Mouse (Mus musculus) hindbrain, embryonic 13.5 days (tissue): ENCODE data around the gene Cep104. TPM values are rescaled to one million over a fixed set of nuclear protein-coding genes. Genes with fewer than 3 reads are reported as not detected.
A peak's percentile ranks its signal among the peaks of the same experiment; 100 is the strongest.

ENCODE experiments used
- ATAC-seq: fragments of 200-750 bp; cut with Nextera tagmentation; 2 replicates; pipeline ENCODE4 v1.8.0; 2017; ENCODE audit warnings: moderate TSS enrichment; ENCODE audit not compliant: low FRiP score
- H3K27ac ChIP-seq: fragments of 300-500 bp; sonication (generic); 2 replicates; pipeline ENCODE4 v1.5.1; 2015; ENCODE audit warnings: inconsistent platforms, mild to moderate bottlenecking, moderate library complexity
- H3K27me3 ChIP-seq: fragments of 300-500 bp; sonication (generic); 2 replicates; pipeline ENCODE4 v1.6.1; 2015; ENCODE audit warnings: mild to moderate bottlenecking, inconsistent platforms
- H3K36me3 ChIP-seq: fragments of 300-500 bp; sonication (generic); 2 replicates; pipeline ENCODE4 v1.6.1; 2015; ENCODE audit warnings: mild to moderate bottlenecking, inconsistent platforms
- H3K4me1 ChIP-seq: fragments of 300-500 bp; sonication (generic); replicated peaks from 2 replicates; pipeline ENCODE4 v1.6.1; 2015; ENCODE audit warnings: inconsistent platforms
- H3K4me2 ChIP-seq: fragments of 300-500 bp; sonication (generic); 2 replicates; pipeline ENCODE4 v1.6.1; 2015; ENCODE audit warnings: inconsistent platforms, mild to moderate bottlenecking, moderate library complexity
- H3K4me3 ChIP-seq: fragments of 300-500 bp; sonication (generic); 2 replicates; pipeline ENCODE4 v1.5.1; 2015; ENCODE audit warnings: mild to moderate bottlenecking, inconsistent platforms
- H3K9ac ChIP-seq: fragments of 300-500 bp; sonication (generic); 2 replicates; pipeline ENCODE4 v1.6.1; 2015; ENCODE audit warnings: mild to moderate bottlenecking, inconsistent platforms
- H3K9me3 ChIP-seq: fragments of 300-500 bp; sonication (generic); 2 replicates; pipeline ENCODE4 v1.6.1; 2016; ENCODE audit warnings: inconsistent platforms
- WGBS: fragments of 180-500 bp; shearing (Covaris S2); methylation state at CpG from one replicate; pipeline ENCODE4 v1.1.7; 2015; 5-methylcytosine and 5-hydroxymethylcytosine counted together
- polyA plus RNA-seq: library from polyadenylated mRNA; unstranded; fragments of >200 nt; fragmentation: Nextera tagmentation; extraction: Ambion mirVana; gene quantifications from 2 replicates; pipeline ENCODE4 v1.2.1, GENCODE M21; 2015

The Cep104 gene
- polyA plus RNA-seq, result 16.1 and 19.9 TPM in 2 replicates

DNA sequence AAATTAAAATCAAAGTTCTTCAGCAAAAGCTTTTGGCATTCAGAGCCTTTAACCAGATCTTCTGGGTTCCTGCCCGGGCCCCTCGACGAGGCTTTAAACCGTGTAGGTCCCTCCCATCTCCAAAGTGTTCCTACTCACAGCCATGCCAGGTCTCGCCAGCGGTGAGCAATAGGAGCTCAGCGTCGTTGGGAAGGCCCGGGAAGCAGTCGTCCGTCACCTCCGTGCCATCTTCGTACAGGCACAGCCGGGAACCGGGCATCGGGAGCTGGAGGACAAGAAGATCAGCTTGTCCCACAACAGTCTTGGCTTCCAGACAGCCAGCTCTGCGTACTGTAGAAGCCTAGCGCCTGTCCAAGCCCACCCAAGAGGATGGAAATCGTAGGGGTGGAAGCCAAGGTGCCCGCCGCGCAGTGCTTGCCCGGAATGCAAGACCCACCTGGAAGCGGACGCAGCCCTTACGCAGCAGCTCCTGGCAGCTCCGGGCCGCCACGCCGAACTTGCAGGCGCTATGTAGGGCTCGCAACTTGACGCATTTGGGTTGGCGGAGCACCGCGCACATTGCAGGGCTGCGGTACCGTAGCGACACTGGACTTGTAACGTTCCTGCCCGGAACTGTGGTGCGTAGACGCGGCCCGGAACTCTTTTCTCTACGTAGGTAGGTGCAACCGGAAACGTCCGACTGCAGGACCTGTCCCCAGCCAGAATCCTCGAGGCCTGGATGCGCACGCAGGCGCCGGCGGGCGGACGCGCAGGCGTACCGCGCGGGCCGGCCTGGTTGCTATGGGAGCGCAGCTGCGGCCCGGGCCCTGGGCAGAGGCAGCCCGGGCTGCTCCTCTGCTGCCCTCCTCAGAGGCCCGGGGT lies at the start of gene Cep104, which contains the start of gene Dffb:
TSS of gene Cep104 (plus strand) at position 764 of the 861 bp plus-strand sequence.
TSS of gene Dffb (minus strand) at position 696 of the 861 bp plus-strand sequence.
- H3K9ac ChIP-seq, result peak within 1 kb of the TSS; percentile 95
- peak within 1 kb of the TSS; percentile 91 for H3K4me2 ChIP-seq
- WGBS, result 1% methylated on average over 68 of the region's 68 CpGs
- peaks cover 46% of the 10 kb centered on the region for H3K4me1 ChIP-seq
- H3K27ac ChIP-seq, result peak within 1 kb of the TSS; percentile 85
- H3K36me3 ChIP-seq, result peaks cover 34% of the 10 kb centered on the region
- ATAC-seq, result peak; percentile 97
- H3K27me3 ChIP-seq, result no peaks in the 10 kb centered on the region
- H3K9me3 ChIP-seq, result no peaks in the 10 kb centered on the region
- H3K4me3 ChIP-seq, result peak within 1 kb of the TSS; percentile 97

DNA sequence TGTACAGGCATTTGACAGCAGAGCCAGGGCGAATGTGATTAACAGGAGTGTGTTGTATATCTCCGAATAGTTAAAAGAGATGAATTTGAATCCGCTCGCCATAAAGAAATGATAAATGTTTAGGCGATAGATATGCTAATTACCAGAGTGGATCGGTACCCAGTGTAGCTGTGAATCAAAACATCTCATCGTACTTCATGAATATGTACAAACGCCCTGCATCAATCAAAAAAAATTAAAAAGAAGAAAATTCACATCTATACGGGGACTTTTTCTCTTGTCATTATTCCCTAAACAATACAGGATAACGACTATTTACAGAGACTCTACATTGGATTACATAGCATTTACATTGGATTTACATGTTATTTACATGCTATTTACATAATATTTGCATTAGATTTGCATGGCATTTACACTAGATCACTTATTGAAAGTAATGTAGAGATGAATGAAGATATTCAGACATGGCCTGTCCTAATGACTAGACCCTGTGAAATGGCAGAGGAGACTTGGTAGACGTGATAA lies 46.2 kb upstream of the Cep104 start:
- peaks cover 2% of the 10 kb centered on the region; the same call in 1 of the 2 replicates for H3K27me3 ChIP-seq
- no peak overlapping the region for H3K27ac ChIP-seq
- 43% methylated on average over 11 of the region's 11 CpGs for WGBS
- H3K4me1 ChIP-seq, result peaks cover 12% of the 10 kb centered on the region
- H3K9me3 ChIP-seq, result no peaks in the 10 kb centered on the region
- ATAC-seq, result no peak
- no peak overlapping the region for H3K4me3 ChIP-seq
- no peak overlapping the region for H3K9ac ChIP-seq
- no peak overlapping the region for H3K4me2 ChIP-seq
- no peaks in the 10 kb centered on the region for H3K36me3 ChIP-seq

DNA sequence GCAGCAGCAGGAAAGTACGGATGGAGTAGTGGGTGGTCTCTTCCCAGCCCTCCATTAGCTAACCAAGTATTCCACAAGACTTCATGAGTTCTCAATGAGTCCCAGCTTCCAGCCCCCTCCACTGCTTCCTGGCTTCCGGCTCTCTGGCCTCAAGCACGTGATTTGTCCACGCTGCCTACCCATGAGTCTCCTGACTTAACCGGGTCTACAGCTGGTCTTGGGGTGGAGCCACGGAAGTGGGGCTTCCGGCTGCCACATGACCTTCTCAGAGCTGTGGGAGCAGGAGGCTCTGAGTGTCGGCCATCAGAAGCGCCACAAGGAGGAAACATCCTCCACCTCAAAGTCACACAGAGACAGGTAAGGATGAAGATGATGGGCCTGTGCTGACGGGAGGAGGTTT lies 45.6 kb upstream of the Cep104 start:
- Histone ChIP-seq H3K27ac (peak overlapping the region; percentile 15; the same call in 1 of the 2 replicates), H3K4me2 (no peak overlapping the region), H3K4me1 (peaks cover 12% of the 10 kb centered on the region), H3K9ac (no peak overlapping the region), H3K36me3 (no peaks in the 10 kb centered on the region), H3K9me3 (no peaks in the 10 kb centered on the region), H3K4me3 (no peak overlapping the region), H3K27me3 (no peaks in the 10 kb centered on the region; the same call in 1 of the 2 replicates)
- WGBS, result 63% methylated on average over 10 of the region's 10 CpGs
- no peak for ATAC-seq

DNA sequence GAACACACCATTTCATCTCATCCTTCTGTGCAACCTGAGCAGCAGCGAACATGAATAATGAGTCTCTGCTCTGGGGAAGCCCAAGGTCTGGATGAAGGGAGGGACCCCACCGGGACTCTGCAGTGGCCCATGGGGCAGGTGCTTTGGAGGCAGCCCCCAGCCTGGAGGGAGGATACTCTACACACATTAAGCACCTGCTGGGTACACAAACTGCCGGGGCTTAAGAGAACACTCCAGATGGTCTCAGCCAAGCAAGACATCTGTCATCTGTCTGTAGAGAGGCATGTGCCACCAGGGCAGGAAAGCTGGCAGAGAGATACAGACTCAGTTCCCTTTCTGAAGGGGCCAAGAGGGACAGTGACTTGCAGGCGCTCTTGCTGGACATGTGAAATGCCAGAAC lies 45.1 kb upstream of the Cep104 start:
- ATAC-seq, result peak; percentile 28; the same call in 1 of the 2 replicates
- 56% methylated on average over 4 of the region's 4 CpGs for WGBS
- Histone ChIP-seq H3K27ac (no peak overlapping the region), H3K27me3 (no peaks in the 10 kb centered on the region; the same call in 1 of the 2 replicates), H3K9ac (no peak overlapping the region), H3K4me3 (no peak overlapping the region), H3K9me3 (no peaks in the 10 kb centered on the region), H3K36me3 (no peaks in the 10 kb centered on the region), H3K4me2 (no peak overlapping the region), H3K4me1 (peaks cover 12% of the 10 kb centered on the region)

DNA sequence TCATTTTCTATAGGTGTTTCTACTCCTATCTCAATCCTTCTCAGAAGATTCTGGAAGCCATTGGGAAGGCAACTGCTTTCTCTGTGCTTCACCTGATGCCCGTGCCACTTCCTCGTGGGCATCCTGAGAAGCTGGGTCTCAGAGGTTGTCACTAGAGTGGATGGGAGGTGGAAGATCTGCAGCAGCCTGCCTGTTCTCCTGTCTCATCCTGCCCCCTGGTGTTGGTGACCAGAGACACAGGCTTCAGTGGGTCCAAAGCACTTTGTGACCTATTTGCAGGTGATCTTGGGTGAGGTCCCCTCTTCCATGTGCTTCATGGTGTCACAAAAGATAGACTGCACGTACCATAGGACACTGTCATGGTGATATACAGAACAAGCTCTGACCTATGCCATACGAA lies 31.8 kb upstream of the Cep104 start:
- Histone ChIP-seq H3K4me1 (peaks cover 19% of the 10 kb centered on the region), H3K27ac (no peak overlapping the region), H3K4me2 (no peak overlapping the region), H3K36me3 (no peaks in the 10 kb centered on the region), H3K9ac (no peak overlapping the region), H3K9me3 (no peaks in the 10 kb centered on the region), H3K4me3 (no peak overlapping the region), H3K27me3 (peaks cover 28% of the 10 kb centered on the region; the same call in 1 of the 2 replicates)
- WGBS, result 62% methylated on average over 4 of the region's 4 CpGs
- ATAC-seq, result no peak

DNA sequence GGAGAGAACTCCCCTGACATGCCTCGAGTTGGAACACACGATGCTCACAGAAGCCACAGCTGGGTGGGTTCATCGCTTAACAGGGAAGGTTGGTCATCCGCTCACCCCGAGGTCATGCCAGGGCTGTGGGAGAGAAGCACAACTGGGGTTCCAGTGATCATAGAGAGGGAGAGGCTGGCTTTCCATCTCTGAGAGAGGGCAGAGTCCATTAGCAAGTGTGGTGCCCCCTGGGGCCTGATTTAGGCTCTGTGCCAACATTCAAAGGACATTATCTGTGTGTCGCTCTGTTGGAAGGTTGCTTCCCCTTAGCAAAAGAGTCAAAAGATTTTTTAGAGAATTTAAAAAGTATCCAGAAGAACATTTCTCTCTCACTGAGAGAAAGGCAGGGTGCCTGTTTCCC lies 30.7 kb upstream of the Cep104 start:
- Histone ChIP-seq H3K9me3 (no peaks in the 10 kb centered on the region), H3K4me1 (peaks cover 19% of the 10 kb centered on the region), H3K36me3 (no peaks in the 10 kb centered on the region), H3K4me3 (no peak overlapping the region), H3K27ac (no peak overlapping the region), H3K4me2 (no peak overlapping the region), H3K27me3 (peaks cover 32% of the 10 kb centered on the region; the same call in 1 of the 2 replicates), H3K9ac (peak overlapping the region; percentile 29; the same call in 1 of the 2 replicates)
- WGBS, result 43% methylated on average over 6 of the region's 6 CpGs
- ATAC-seq, result no peak

DNA sequence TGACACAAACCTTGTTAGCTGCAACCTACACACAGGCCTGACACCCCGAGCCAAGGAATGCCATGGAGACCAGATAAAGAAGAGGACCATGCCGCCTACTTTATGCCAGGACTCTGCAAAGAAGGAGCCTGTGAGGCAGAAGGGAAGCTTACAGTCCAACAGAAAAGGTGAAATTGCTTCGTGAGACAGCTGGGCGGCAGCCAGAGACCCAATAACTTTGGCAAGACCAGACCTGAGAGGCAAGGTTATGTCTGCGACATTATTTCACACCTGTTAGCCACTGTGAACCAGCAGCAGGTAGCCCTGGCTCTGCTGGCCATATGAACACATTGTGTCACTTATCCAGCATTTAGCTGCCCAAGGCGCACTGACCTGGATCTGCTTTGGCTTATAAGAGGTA lies 29.3 kb upstream of the Cep104 start:
- Histone ChIP-seq H3K27me3 (peaks cover 27% of the 10 kb centered on the region; the same call in 1 of the 2 replicates), H3K9ac (no peak overlapping the region), H3K4me2 (no peak overlapping the region), H3K9me3 (no peaks in the 10 kb centered on the region), H3K36me3 (no peaks in the 10 kb centered on the region), H3K4me3 (no peak overlapping the region), H3K4me1 (peaks cover 19% of the 10 kb centered on the region), H3K27ac (no peak overlapping the region)
- 85% methylated on average over 6 of the region's 6 CpGs for WGBS
- no peak for ATAC-seq

DNA sequence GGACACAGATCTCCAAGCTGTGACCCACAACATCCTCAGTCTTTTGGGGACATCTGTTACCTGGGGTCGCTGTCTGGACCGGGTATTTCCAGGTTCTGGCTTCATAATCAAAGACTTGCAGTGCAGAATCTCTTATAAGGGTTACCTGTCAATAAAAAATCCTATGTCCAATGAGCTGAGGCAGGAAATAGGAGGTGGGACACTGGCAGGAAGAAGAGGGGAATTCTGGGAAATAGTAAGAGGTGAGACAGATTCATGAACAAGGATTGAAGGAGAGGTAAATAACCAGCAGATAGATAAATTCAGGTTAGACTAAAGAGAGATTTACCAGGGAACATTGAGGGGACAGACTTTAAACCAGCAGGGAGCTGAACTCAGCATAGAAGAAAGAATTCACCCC lies 24.6 kb upstream of the Cep104 start:
- Histone ChIP-seq H3K27ac (no peak overlapping the region), H3K4me3 (no peak overlapping the region), H3K9me3 (no peaks in the 10 kb centered on the region), H3K4me1 (peaks cover 13% of the 10 kb centered on the region), H3K4me2 (no peak overlapping the region), H3K36me3 (no peaks in the 10 kb centered on the region), H3K27me3 (peaks cover 34% of the 10 kb centered on the region; the same call in 1 of the 2 replicates), H3K9ac (no peak overlapping the region)
- ATAC-seq, result no peak
- 67% methylated on average over 2 of the region's 2 CpGs for WGBS

DNA sequence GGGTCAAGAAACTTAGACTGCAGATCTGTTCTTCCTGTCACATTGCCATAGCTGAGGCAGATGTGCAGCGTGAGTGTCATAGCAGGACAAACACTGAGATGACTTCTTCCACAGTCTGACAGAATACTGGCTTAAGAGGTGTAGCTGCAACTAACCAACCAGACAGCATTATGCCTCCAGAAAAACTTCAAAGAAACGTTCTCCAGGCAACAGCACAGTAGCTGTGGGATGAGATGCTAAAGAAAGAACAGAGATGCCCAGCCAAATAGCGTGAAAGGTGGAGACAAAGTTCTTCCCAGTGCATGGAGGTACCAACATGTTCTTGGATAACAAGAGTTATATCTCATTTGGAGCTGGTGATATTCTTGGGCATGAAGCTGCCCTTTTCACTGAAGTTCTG lies 23.8 kb upstream of the Cep104 start:
- 62% methylated on average over 3 of the region's 3 CpGs for WGBS
- Histone ChIP-seq H3K9ac (no peak overlapping the region), H3K4me3 (no peak overlapping the region), H3K4me1 (peaks cover 18% of the 10 kb centered on the region), H3K36me3 (no peaks in the 10 kb centered on the region), H3K27me3 (peaks cover 28% of the 10 kb centered on the region; the same call in 1 of the 2 replicates), H3K27ac (no peak overlapping the region), H3K9me3 (no peaks in the 10 kb centered on the region), H3K4me2 (no peak overlapping the region)
- no peak for ATAC-seq

DNA sequence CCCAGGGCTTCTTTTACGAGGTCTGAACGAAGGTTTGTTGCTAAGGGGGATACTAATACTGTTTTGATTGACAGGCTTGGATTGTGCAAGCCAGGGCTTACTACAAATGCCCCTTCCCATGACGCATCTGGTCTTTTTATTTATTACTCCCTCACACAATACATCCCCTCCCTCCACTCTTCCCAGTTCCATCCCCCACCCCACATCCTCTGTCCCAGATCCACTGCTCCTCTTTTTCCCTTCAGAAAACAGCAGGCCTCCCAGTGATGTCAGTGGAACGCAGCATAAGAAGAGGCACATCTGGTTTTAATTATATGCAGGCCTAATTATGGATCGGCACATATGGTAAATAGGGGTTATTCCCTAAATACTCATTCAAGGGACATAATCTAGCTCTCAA lies 23.3 kb upstream of the Cep104 start:
- H3K27me3 ChIP-seq, result peaks cover 24% of the 10 kb centered on the region; the same call in 1 of the 2 replicates
- no peak overlapping the region for H3K9ac ChIP-seq
- ATAC-seq, result peak; percentile 30; the same call in 1 of the 2 replicates
- 17% methylated on average over 5 of the region's 5 CpGs for WGBS
- H3K36me3 ChIP-seq, result no peaks in the 10 kb centered on the region
- H3K9me3 ChIP-seq, result no peaks in the 10 kb centered on the region
- no peak overlapping the region for H3K4me3 ChIP-seq
- no peak overlapping the region for H3K4me2 ChIP-seq
- peak overlapping the region; percentile 65 for H3K27ac ChIP-seq
- peaks cover 24% of the 10 kb centered on the region for H3K4me1 ChIP-seq

DNA sequence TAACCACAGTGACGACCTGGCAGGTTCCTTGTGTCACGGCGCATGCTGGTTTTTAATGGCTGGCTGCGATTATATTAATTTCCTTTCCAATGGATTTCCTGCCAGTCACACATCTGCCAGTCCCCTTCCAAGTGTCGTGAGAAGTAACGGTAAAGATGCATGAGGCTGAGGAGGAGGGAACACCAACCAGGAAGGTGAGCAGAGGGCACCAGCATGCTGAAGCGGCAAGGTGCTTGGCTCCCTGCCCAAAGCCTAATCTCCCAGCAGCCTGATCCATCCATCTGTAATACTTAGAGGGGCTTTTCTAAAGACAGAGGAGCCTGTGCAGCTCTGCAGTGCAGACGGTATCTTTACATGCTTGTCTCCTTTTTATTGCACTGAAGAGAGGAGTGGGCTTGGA lies 19.3 kb upstream of the Cep104 start:
- ATAC-seq, result no peak
- WGBS, result 80% methylated on average over 8 of the region's 8 CpGs
- Histone ChIP-seq H3K36me3 (peaks cover 12% of the 10 kb centered on the region), H3K4me3 (no peak overlapping the region), H3K9ac (no peak overlapping the region), H3K4me2 (no peak overlapping the region), H3K27ac (peak overlapping the region; percentile 94), H3K4me1 (peaks cover 40% of the 10 kb centered on the region), H3K9me3 (no peaks in the 10 kb centered on the region), H3K27me3 (peaks cover 7% of the 10 kb centered on the region; the same call in 1 of the 2 replicates)

DNA sequence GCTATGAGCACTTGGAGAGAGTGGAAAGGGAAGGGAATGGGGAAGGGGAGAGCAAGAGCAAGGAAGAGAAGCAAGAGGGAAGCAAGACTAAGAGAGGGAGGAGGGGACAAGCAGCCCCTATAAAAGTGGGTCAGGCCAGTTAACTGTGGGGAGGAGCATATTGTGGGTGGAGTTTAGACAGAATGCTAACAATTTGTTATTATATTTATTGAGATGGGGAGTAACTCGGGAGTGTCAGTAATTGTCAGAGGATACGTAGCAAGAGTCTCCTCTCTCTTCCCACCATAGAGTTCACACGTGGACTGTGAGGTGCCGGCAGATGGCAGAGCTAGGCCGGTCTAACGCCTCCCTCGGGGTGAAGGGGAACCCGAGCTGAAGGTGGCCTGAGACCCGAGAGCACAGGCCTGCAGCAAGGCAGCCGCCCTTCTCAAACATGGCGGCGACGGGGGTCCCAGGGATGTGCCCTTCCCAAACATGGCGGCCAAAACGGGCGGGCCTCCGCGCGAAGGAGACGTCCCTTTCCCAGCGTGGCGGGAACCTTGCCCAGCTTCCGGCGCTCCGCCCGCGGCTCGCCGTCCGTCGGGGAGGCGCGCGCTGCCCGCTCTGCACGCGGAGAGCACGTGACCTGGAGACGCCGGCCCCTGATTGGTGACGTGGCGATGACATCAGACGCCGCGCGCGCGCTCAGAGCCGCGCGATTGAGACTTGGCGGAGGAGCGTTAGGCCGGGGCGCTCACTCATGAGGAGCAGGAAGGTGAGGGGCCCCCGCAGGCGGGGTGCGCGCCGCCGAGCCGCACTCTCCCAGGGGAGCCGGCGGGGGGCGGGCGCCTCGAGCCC lies 18.2 kb upstream of the Cep104 start, which contains the start of gene A430005L14Rik:
TSS of gene A430005L14Rik (plus strand) at position 669 of the 837 bp plus-strand sequence.
- Histone ChIP-seq H3K4me1 (peaks cover 31% of the 10 kb centered on the region), H3K27me3 (peaks cover 7% of the 10 kb centered on the region; the same call in 1 of the 2 replicates), H3K4me2 (peak within 1 kb of the TSS; percentile 90), H3K9ac (peak within 1 kb of the TSS; percentile 94), H3K27ac (peak within 1 kb of the TSS; percentile 94), H3K4me3 (peak within 1 kb of the TSS; percentile 80), H3K36me3 (peaks cover 24% of the 10 kb centered on the region), H3K9me3 (no peaks in the 10 kb centered on the region)
- WGBS, result 2% methylated on average over 67 of the region's 67 CpGs
- peak; percentile 95 for ATAC-seq
